Mouse (Mus musculus): ENCODE data around the gene Gm14409. TPM values are rescaled to one million over a fixed set of nuclear protein-coding genes. Genes with fewer than 3 reads are reported as not detected.
"Not testable (repeated sequence)": the region's sequence is repeated elsewhere in the genome, so short reads cannot be mapped to it uniquely, and the experiment has no call there.

Gene Gm14409
- 1 to 10 TPM; 1.4 to 1.7 TPM for total RNA-seq (2021)

DNA sequence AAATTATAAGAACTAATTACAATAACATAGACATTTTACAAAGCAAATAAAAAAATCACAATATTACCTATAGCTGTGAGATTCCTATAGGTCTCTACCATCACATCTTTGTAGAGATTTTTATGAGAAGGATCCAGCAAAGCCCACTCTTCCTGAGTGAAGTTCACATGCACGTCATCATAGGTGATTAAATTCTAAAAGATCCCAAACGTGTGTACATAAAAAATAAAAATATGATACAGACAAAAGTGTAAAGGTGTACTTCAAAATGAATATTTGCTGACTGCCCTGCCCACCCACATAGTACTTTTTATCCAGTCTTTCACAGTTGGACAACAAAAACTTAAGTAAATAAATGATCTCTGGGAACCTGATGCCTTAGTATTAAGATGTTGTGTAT is at the start of gene Gm14409:
TSS of gene Gm14409 (minus strand) at position 101 of the 400 bp plus-strand sequence.
- DNase-seq (ENCODE audit: low spot score in 2 of 2); intact Hi-C loops (cut with DNase I): not testable (repeated sequence)

DNA sequence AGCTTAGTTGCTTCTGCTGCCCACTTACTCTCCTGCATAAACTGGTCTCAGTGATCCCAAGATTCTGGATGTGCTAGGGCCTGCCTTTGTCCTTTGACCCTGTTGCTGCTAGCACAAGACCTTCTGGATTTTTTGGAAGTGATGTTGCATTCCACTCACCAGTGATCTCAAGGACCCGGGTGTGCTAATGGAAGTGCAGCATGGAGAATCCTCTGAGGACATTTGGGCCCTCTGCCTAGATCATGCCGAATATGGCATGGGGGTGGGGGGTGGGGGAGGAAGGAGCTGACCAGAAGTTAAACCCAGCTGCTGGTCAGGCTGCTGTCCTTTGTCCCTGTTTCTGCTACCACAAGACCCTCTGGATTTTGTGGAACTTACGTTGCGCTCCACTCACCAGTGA is 42.8 kb upstream of the Gm14409 start:
- DNase-seq (ENCODE audit: low spot score in 2 of 2); intact Hi-C loops (cut with DNase I): not testable (repeated sequence)

DNA sequence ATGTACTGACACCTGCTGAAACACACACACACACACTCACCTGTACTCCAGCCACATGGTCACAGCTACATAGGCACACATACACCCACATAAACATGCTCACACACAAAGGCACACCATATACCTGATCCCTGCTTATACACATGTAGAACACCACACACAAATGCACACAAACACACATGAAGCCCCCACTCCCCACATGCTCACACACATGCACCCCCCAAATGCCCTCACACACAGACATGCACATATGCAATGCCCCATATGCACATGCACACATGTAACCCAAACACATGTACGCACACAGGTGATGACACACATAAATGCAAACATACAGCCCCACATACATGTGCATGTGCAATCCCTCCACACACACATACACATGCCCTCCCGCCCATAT is 38.1 kb upstream of the Gm14409 start:
- DNase-seq (ENCODE audit: low spot score in 2 of 2); intact Hi-C loops (cut with DNase I): not testable (repeated sequence)

GRCm38 (mm10) chr2:177283701-177284100 is 16.9 kb upstream of the Gm14409 start:
- intact Hi-C loops (cut with DNase I); DNase-seq (ENCODE audit: low spot score in 2 of 2): not testable (repeated sequence)

DNA sequence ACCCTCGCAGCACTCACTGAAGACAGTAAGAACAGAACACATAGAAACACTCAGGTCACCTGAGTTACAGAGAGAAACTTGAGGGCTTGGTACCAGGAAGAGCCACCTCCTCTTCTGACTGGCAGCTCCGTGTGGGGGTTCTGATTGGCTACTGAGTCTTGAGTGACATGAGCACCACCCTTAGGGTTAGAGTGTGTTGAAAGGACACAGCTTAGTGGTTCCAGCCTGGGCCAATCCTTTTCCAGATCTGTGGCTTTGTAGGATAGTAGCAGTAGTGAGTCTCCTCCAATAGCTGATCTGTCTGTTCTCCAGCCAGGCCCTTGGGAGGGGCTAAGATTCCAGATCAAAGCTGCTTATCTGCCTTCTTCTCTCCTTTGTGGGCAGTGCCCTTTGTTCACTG is 10.9 kb upstream of the Gm14409 start:
- intact Hi-C loops (cut with DNase I); DNase-seq (ENCODE audit: low spot score in 2 of 2): not testable (repeated sequence)

DNA sequence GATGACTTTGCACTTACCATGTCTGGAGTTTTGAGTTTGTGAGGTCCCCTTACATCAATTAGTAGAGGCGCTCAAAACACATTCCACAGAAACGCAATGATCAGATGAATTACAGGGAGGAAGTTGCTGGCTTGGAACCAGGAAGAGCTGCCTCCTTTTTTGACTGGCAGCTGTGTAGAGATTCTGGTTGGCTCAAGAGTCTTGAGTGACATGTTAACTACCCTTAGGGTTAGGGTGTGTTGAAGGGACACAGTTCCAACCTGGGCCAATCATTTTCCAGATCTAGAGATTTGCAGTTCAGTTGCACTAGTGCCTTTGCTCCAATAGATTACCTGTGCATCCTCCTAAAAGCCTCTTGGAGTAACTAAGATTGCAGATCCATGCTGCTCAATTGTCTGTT is 5.4 kb upstream of the Gm14409 start:
- intact Hi-C loops (cut with DNase I); DNase-seq (ENCODE audit: low spot score in 2 of 2): not testable (repeated sequence)

GRCm38 (mm10) chr2:177247449-177247848 is 19.4 kb downstream of the Gm14409 start:
- intact Hi-C loops (cut with DNase I), result loop anchor here (5.0 kb wide), 1 partner anchor 585 kb away; no protein-coding TSS in a partner anchor
- DNase-seq (ENCODE audit: low spot score in 2 of 2), result not testable (repeated sequence)

- intact Hi-C loops (cut with DNase I); DNase-seq (ENCODE audit: low spot score in 2 of 2): not testable (repeated sequence)
Measured at GRCm38 (mm10) chr2:177230461-177230860, 36.4 kb downstream of the Gm14409 start.

Other genes with a start within 250 kb of the Gm14409 start
- gene Gm14401, start 192.7 kb downstream of the Gm14409 start, total RNA-seq (2021), result 1 to 10 TPM; 1.4 to 1.9 TPM
- gene Gm14410, start 60.6 kb downstream of the Gm14409 start, total RNA-seq (2021), result 10 to 100 TPM; 54.9 to 65.0 TPM
- 1 to 10 TPM; 3.6 to 5.2 TPM for gene Gm14412, start 57.3 kb upstream of the Gm14409 start, total RNA-seq (2021)
- gene Gm14418, start 131.3 kb upstream of the Gm14409 start, total RNA-seq (2021), result 10 to 100 TPM; 28.9 to 35.2 TPM
- gene Zfp970, start 197.7 kb upstream of the Gm14409 start, total RNA-seq (2021), result 10 to 100 TPM; 21.5 to 31.6 TPM
- gene Gm14403, start 231.2 kb upstream of the Gm14409 start, total RNA-seq (2021), result 10 to 100 TPM; 23.3 to 28.8 TPM

Measured in left cerebral cortex, postnatal 25 days (tissue).